Mouse (Mus musculus): Measurements from ENCODE around the gene Tnxb. TPM values are rescaled to one million over a fixed set of nuclear protein-coding genes. Genes with fewer than 3 reads are reported as not detected.
A peak's percentile ranks its signal among the peaks of the same experiment; 100 is the strongest.

Tnxb gene
- polyA plus RNA-seq, 1 experiment from 2014 or later: 0.26 TPM

GRCm38 (mm10) chr17:34645831-34646511 lies 24.4 kb upstream of the Tnxb start:
- Histone ChIP-seq H3K9ac (ENCODE audit: low read depth, low read length) (no peak overlapping the region), H3K9me3 (replicated peaks; ENCODE audit: low read length) (no peaks in the 10 kb centered on the region), H3K27me3 (ENCODE audit: insufficient read depth, low read length) (no peaks in the 10 kb centered on the region), H3K27ac (no peak overlapping the region), H3K4me2 (ENCODE audit: low read length) (peak overlapping the region; percentile 77), H3K4me1 (replicated peaks; ENCODE audit: insufficient read depth, low read length) (peaks cover 19% of the 10 kb centered on the region), H3K36me3 (ENCODE audit: insufficient read depth, low read length) (peaks cover 18% of the 10 kb centered on the region; the same call in 1 of the 2 replicates), H3K4me3 (replicated peaks; ENCODE audit: low read depth, low read length) (no peak overlapping the region)
- 87% methylated on average over 30 of the region's 30 CpGs for WGBS
- ATAC-seq (replicated peaks; ENCODE audit: low FRiP score, low read depth) (no peak), DNase-seq (ENCODE audit: low spot score) (no peak)
- TF ChIP-seq CTCF (IDR thresholded peaks at IDR 0.05; ENCODE audit: low read depth): no peak

- DNase-seq (ENCODE audit: low spot score) (peak; percentile 99), ATAC-seq (replicated peaks; ENCODE audit: low FRiP score, low read depth) (peak; percentile 96)
- Histone ChIP-seq H3K27me3 (ENCODE audit: insufficient read depth, low read length) (no peaks in the 10 kb centered on the region), H3K4me1 (replicated peaks; ENCODE audit: insufficient read depth, low read length) (peaks cover 15% of the 10 kb centered on the region), H3K4me2 (ENCODE audit: low read length) (peak within 1 kb of the TSS; percentile 83), H3K9me3 (replicated peaks; ENCODE audit: low read length) (no peaks in the 10 kb centered on the region), H3K27ac (peak within 1 kb of the TSS; percentile 69), H3K4me3 (replicated peaks; ENCODE audit: low read depth, low read length) (peak within 1 kb of the TSS; percentile 99), H3K9ac (ENCODE audit: low read depth, low read length) (peak within 1 kb of the TSS; percentile 85), H3K36me3 (ENCODE audit: insufficient read depth, low read length) (peaks cover 29% of the 10 kb centered on the region)
- no peak; the same call in 1 of the 2 replicates for TF ChIP-seq CTCF (IDR thresholded peaks at IDR 0.05; ENCODE audit: low read depth)
- under 1% methylated on average over 60 of the region's 66 CpGs for WGBS
Observed at GRCm38 (mm10) chr17:34646906-34647787, 23.2 kb upstream of the Tnxb start, which contains the start of gene Atf6b. Gene Atf6b (plus strand): TSS chr17:34647146.

GRCm38 (mm10) chr17:34648141-34648890 lies 22.0 kb upstream of the Tnxb start:
- ATAC-seq (replicated peaks; ENCODE audit: low FRiP score, low read depth): no peak
- H3K27ac ChIP-seq: no peak overlapping the region
- no peaks in the 10 kb centered on the region for H3K9me3 ChIP-seq (replicated peaks; ENCODE audit: low read length)
- no peak overlapping the region for H3K9ac ChIP-seq (ENCODE audit: low read depth, low read length)
- H3K4me2 ChIP-seq (ENCODE audit: low read length): peak overlapping the region; percentile 83; the same call in 1 of the 2 replicates
- H3K4me1 ChIP-seq (replicated peaks; ENCODE audit: insufficient read depth, low read length): peaks cover 15% of the 10 kb centered on the region
- WGBS: 70% methylated on average over 16 of the region's 16 CpGs
- no peaks in the 10 kb centered on the region for H3K27me3 ChIP-seq (ENCODE audit: insufficient read depth, low read length)
- no peak for TF ChIP-seq CTCF (IDR thresholded peaks at IDR 0.05; ENCODE audit: low read depth)
- DNase-seq (ENCODE audit: low spot score): no peak
- H3K4me3 ChIP-seq (replicated peaks; ENCODE audit: low read depth, low read length): 0 out of 2 replicates have a peak overlapping the region, but pooled peaks have one; percentile 99
- peaks cover 39% of the 10 kb centered on the region for H3K36me3 ChIP-seq (ENCODE audit: insufficient read depth, low read length)

- Histone ChIP-seq H3K27ac (no peak overlapping the region), H3K36me3 (ENCODE audit: insufficient read depth, low read length) (peaks cover 40% of the 10 kb centered on the region), H3K27me3 (ENCODE audit: insufficient read depth, low read length) (no peaks in the 10 kb centered on the region), H3K4me3 (replicated peaks; ENCODE audit: low read depth, low read length) (no peak overlapping the region), H3K9ac (ENCODE audit: low read depth, low read length) (no peak overlapping the region), H3K9me3 (replicated peaks; ENCODE audit: low read length) (no peaks in the 10 kb centered on the region), H3K4me2 (ENCODE audit: low read length) (no peak overlapping the region), H3K4me1 (replicated peaks; ENCODE audit: insufficient read depth, low read length) (peaks cover 15% of the 10 kb centered on the region)
- WGBS: 85% methylated on average over 18 of the region's 18 CpGs
- DNase-seq (ENCODE audit: low spot score): no peak
- ATAC-seq (replicated peaks; ENCODE audit: low FRiP score, low read depth): no peak
- no peak for TF ChIP-seq CTCF (IDR thresholded peaks at IDR 0.05; ENCODE audit: low read depth)
Observed at GRCm38 (mm10) chr17:34649106-34649864, 21.1 kb upstream of the Tnxb start.

GRCm38 (mm10) chr17:34650781-34651180 lies 19.6 kb upstream of the Tnxb start:
- no peak for DNase-seq (ENCODE audit: low spot score)
- no peaks in the 10 kb centered on the region for H3K27me3 ChIP-seq (ENCODE audit: insufficient read depth, low read length)
- WGBS: 92% methylated on average over 14 of the region's 14 CpGs
- TF ChIP-seq CTCF (IDR thresholded peaks at IDR 0.05; ENCODE audit: low read depth): no peak
- no peak overlapping the region for H3K9ac ChIP-seq (ENCODE audit: low read depth, low read length)
- no peak overlapping the region for H3K27ac ChIP-seq
- no peak overlapping the region for H3K4me2 ChIP-seq (ENCODE audit: low read length)
- peaks cover 9% of the 10 kb centered on the region for H3K4me1 ChIP-seq (replicated peaks; ENCODE audit: insufficient read depth, low read length)
- H3K36me3 ChIP-seq (ENCODE audit: insufficient read depth, low read length): peaks cover 40% of the 10 kb centered on the region
- no peaks in the 10 kb centered on the region for H3K9me3 ChIP-seq (replicated peaks; ENCODE audit: low read length)
- no peak for ATAC-seq (replicated peaks; ENCODE audit: low FRiP score, low read depth)
- H3K4me3 ChIP-seq (replicated peaks; ENCODE audit: low read depth, low read length): no peak overlapping the region

Data from kidney, postnatal 0 days (tissue).